Mouse (Mus musculus): ENCODE measurements around the gene Vrk2. TPM values are rescaled to one million over a fixed set of nuclear protein-coding genes. Genes with fewer than 3 reads are reported as not detected.

The Vrk2 gene
- polyA plus RNA-seq, 1 experiment from 2014 or later, result 8.0 TPM

GRCm38 (mm10) chr11:26585409-26586366 is 8.1 kb downstream of the Vrk2 start:
- peak; percentile 20 for DNase-seq (ENCODE audit: low spot score)

GRCm38 (mm10) chr11:26551551-26551950 is 42.2 kb downstream of the Vrk2 start:
- Histone ChIP-seq H3K27ac (ENCODE audit: low read length) (no peak overlapping the region), H3K4me1 (ENCODE audit: insufficient read depth, low read depth, low read length) (no peaks in the 10 kb centered on the region), H3K4me2 (replicated peaks; ENCODE audit: low read depth, low read length) (no peak overlapping the region), H3K36me3 (ENCODE audit: insufficient read depth, low read length) (no peaks in the 10 kb centered on the region), H3K4me3 (ENCODE audit: low read depth, low read length) (no peak overlapping the region), H3K9me3 (ENCODE audit: low read length) (no peaks in the 10 kb centered on the region), H3K9ac (replicated peaks; ENCODE audit: low read depth) (no peak overlapping the region), H3K27me3 (replicated peaks; ENCODE audit: insufficient read depth, low read length) (no peaks in the 10 kb centered on the region)
- no peak for DNase-seq (ENCODE audit: low spot score)
- WGBS, result 69% methylated on average over 3 of the region's 3 CpGs
- TF ChIP-seq EP300 (IDR thresholded peaks at IDR 0.05) (no peak), CTCF (IDR thresholded peaks at IDR 0.05) (no peak)
- no peak for ATAC-seq

More at GRCm38 (mm10) chr11:26585409-26586366, 8.1 kb downstream of the Vrk2 start:
- TF ChIP-seq EP300 (IDR thresholded peaks at IDR 0.05) (no peak), CTCF (IDR thresholded peaks at IDR 0.05) (no peak)
- no peak for ATAC-seq
- H3K36me3 ChIP-seq (ENCODE audit: insufficient read depth, low read length), result no peaks in the 10 kb centered on the region
- no peak overlapping the region for H3K4me2 ChIP-seq (replicated peaks; ENCODE audit: low read depth, low read length)
- H3K4me3 ChIP-seq (ENCODE audit: low read depth, low read length), result no peak overlapping the region
- no peak overlapping the region for H3K9ac ChIP-seq (replicated peaks; ENCODE audit: low read depth)
- no peak overlapping the region for H3K27ac ChIP-seq (ENCODE audit: low read length)
- no peaks in the 10 kb centered on the region for H3K4me1 ChIP-seq (ENCODE audit: insufficient read depth, low read depth, low read length)
- H3K9me3 ChIP-seq (ENCODE audit: low read length), result no peaks in the 10 kb centered on the region
- no peaks in the 10 kb centered on the region for H3K27me3 ChIP-seq (replicated peaks; ENCODE audit: insufficient read depth, low read length)
- 78% methylated on average over 17 of the region's 17 CpGs for WGBS

- no peak for TF ChIP-seq EP300 (IDR thresholded peaks at IDR 0.05)
- TF ChIP-seq CTCF (IDR thresholded peaks at IDR 0.05), result no peak
- WGBS, result 93% methylated on average over 5 of the region's 5 CpGs
- no peak for DNase-seq (ENCODE audit: low spot score)
- Histone ChIP-seq H3K4me3 (ENCODE audit: low read depth, low read length) (no peak overlapping the region), H3K36me3 (ENCODE audit: insufficient read depth, low read length) (no peaks in the 10 kb centered on the region), H3K4me1 (ENCODE audit: insufficient read depth, low read depth, low read length) (no peaks in the 10 kb centered on the region), H3K9ac (replicated peaks; ENCODE audit: low read depth) (no peak overlapping the region), H3K27ac (ENCODE audit: low read length) (no peak overlapping the region), H3K4me2 (replicated peaks; ENCODE audit: low read depth, low read length) (no peak overlapping the region), H3K9me3 (ENCODE audit: low read length) (no peaks in the 10 kb centered on the region), H3K27me3 (replicated peaks; ENCODE audit: insufficient read depth, low read length) (no peaks in the 10 kb centered on the region)
- ATAC-seq, result no peak
Measured at GRCm38 (mm10) chr11:26537816-26538215, 56.0 kb downstream of the Vrk2 start.

GRCm38 (mm10) chr11:26533828-26534119 is 60.0 kb downstream of the Vrk2 start:
- H3K4me1 ChIP-seq (ENCODE audit: insufficient read depth, low read depth, low read length), result no peaks in the 10 kb centered on the region
- no peak for DNase-seq (ENCODE audit: low spot score)
- no peak for TF ChIP-seq CTCF (IDR thresholded peaks at IDR 0.05)
- TF ChIP-seq EP300 (IDR thresholded peaks at IDR 0.05), result no peak
- no peaks in the 10 kb centered on the region for H3K9me3 ChIP-seq (ENCODE audit: low read length)
- no peak overlapping the region for H3K4me3 ChIP-seq (ENCODE audit: low read depth, low read length)
- no peaks in the 10 kb centered on the region for H3K36me3 ChIP-seq (ENCODE audit: insufficient read depth, low read length)
- H3K27me3 ChIP-seq (replicated peaks; ENCODE audit: insufficient read depth, low read length), result no peaks in the 10 kb centered on the region
- H3K27ac ChIP-seq (ENCODE audit: low read length), result no peak overlapping the region
- H3K4me2 ChIP-seq (replicated peaks; ENCODE audit: low read depth, low read length), result no peak overlapping the region
- no peak overlapping the region for H3K9ac ChIP-seq (replicated peaks; ENCODE audit: low read depth)
- ATAC-seq, result no peak

DNA sequence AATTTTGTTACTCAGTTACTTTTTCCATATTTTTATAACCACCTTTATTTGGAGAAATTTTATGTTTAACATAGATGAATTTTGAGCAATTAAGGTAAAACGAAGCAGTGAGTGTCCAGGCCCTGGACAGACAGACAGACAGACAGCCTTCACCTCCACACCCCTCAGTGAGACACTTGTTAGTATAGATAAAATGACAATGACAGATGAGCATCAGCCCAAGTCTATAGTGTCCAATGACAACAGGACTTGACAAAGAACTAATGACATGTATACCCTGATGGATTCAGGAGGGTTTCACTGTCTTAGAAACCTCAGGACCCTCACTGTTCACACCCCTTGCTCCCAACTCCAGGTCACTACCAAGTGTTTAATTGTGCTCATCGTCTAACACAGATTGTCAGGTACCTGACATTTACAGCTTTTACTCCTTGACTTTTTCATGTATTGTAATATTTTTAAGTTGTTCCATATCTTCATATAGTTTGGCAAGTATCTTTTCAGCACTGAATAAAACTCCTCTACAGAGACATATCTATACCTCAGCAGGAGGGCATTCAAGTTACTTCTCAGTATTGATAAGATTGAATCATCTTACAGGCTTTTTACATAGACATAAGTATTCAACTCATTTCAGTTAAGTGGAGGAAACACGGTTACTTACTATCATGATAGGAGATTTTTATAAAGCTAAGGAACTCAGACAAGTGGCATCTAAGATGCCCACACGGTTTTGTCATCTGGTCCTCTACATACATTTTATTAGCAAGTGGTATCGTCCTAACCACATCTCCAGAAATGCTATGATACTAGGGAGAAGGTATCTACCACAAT is 60.6 kb downstream of the Vrk2 start:
- no peak overlapping the region for H3K9ac ChIP-seq (replicated peaks; ENCODE audit: low read depth)
- no peaks in the 10 kb centered on the region for H3K36me3 ChIP-seq (ENCODE audit: insufficient read depth, low read length)
- no peaks in the 10 kb centered on the region for H3K9me3 ChIP-seq (ENCODE audit: low read length)
- H3K4me3 ChIP-seq (ENCODE audit: low read depth, low read length), result no peak overlapping the region
- no peaks in the 10 kb centered on the region for H3K4me1 ChIP-seq (ENCODE audit: insufficient read depth, low read depth, low read length)
- DNase-seq (ENCODE audit: low spot score) (no peak), ATAC-seq (no peak)
- WGBS, result 82% methylated on average over 5 of the region's 5 CpGs
- no peak overlapping the region for H3K4me2 ChIP-seq (replicated peaks; ENCODE audit: low read depth, low read length)
- TF ChIP-seq CTCF (IDR thresholded peaks at IDR 0.05), result no peak
- TF ChIP-seq EP300 (IDR thresholded peaks at IDR 0.05), result no peak
- H3K27ac ChIP-seq (ENCODE audit: low read length), result no peak overlapping the region
- no peaks in the 10 kb centered on the region for H3K27me3 ChIP-seq (replicated peaks; ENCODE audit: insufficient read depth, low read length)

DNA sequence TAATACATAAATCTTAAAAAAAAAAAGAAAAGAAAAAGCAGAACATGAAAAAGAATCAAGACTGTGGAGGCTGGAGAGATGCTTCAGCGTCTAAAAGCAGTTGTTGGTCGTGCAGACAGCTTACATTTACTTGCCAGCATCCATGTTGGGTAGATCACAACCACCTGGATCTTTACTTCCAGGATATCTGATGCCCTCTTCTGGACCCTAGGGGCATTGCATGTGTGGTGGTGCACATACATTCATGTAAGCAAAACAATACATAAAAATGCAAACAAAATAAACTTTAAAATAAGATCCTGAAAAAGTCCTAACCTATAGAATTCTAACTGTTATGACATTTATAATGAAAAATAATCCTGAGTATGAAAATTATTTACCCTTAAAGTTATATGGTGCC is 66.9 kb downstream of the Vrk2 start:
- Histone ChIP-seq H3K9me3 (ENCODE audit: low read length) (no peaks in the 10 kb centered on the region), H3K4me3 (ENCODE audit: low read depth, low read length) (no peak overlapping the region), H3K27ac (ENCODE audit: low read length) (no peak overlapping the region), H3K27me3 (replicated peaks; ENCODE audit: insufficient read depth, low read length) (no peaks in the 10 kb centered on the region), H3K9ac (replicated peaks; ENCODE audit: low read depth) (no peak overlapping the region), H3K36me3 (ENCODE audit: insufficient read depth, low read length) (no peaks in the 10 kb centered on the region), H3K4me1 (ENCODE audit: insufficient read depth, low read depth, low read length) (no peaks in the 10 kb centered on the region), H3K4me2 (replicated peaks; ENCODE audit: low read depth, low read length) (no peak overlapping the region)
- TF ChIP-seq CTCF (IDR thresholded peaks at IDR 0.05) (no peak; the same call in 1 of the 2 replicates), EP300 (IDR thresholded peaks at IDR 0.05) (no peak)
- 90% methylated on average over 2 of the region's 2 CpGs for WGBS
- DNase-seq (ENCODE audit: low spot score) (no peak), ATAC-seq (no peak)

Data from lung, postnatal 0 days (tissue).